Mouse (Mus musculus): ENCODE measurements around the gene Rapgef5.

- TF ChIP-seq EP300 (IDR thresholded peaks at IDR 0.05; ENCODE audit: low read depth): no peak
- no peak for TF ChIP-seq CTCF (IDR thresholded peaks at IDR 0.05; ENCODE audit: low read depth)
Measured at GRCm38 (mm10) chr12:117709280-117709679, 193.0 kb downstream of the Rapgef5 start.

Measured in liver, embryonic 14.5 days (tissue).